Mouse (Mus musculus) CH12F3 (cell line): Measurements from ENCODE around the gene Gm45521.
"Not testable (repeated sequence)": the region's sequence is repeated elsewhere in the genome, so short reads cannot be mapped to it uniquely, and the experiment has no call there.

Source experiments
- in situ Hi-C: fragments of 300-500 bp; cut with MboI; formaldehyde crosslinking; loops from 2 replicates; pipeline ENCODE4 v1.14.3; 2020; ENCODE audit warnings: low sequenced_read_pairs

Gene Gm45521

GRCm38 (mm10) chr14:7997255-7997696 is 40.2 kb downstream of the Gm45521 start:
- in situ Hi-C loops: no loop called here

GRCm38 (mm10) chr14:7999030-7999429 is 41.9 kb downstream of the Gm45521 start:
- in situ Hi-C loops: no loop called here

DNA sequence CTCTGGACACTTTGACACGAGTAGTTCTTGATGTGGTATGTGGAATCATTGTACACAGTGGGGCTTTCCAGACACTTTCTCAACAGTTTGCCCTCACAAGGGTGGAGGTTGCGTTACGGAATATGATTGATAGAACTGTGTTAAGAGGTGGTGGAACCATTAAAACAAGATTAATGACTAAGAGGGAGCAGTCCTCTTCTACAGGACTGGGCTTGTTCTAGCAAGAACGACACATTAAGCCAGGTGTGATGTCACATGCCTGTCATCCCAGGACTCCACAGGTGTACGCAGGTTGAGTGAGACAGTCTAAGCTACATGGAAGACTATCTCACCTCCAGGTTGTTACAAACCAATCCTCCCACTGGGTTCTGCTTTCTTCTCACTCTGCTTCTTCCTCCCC is 42.3 kb downstream of the Gm45521 start:
- in situ Hi-C loops: no loop called here

- in situ Hi-C loops: no loop called here
These were observed 43.2 kb downstream of the Gm45521 start for GRCm38 (mm10) chr14:8000247-8000646.

GRCm38 (mm10) chr14:8000831-8001685 is 44.0 kb downstream of the Gm45521 start:
- in situ Hi-C loops: no loop called here

- in situ Hi-C loops: no loop called here
These were observed 45.5 kb downstream of the Gm45521 start, which contains the start of gene Abhd6 for GRCm38 (mm10) chr14:8002432-8003092. Gene Abhd6 (plus strand): TSS chr14:8002902.

DNA sequence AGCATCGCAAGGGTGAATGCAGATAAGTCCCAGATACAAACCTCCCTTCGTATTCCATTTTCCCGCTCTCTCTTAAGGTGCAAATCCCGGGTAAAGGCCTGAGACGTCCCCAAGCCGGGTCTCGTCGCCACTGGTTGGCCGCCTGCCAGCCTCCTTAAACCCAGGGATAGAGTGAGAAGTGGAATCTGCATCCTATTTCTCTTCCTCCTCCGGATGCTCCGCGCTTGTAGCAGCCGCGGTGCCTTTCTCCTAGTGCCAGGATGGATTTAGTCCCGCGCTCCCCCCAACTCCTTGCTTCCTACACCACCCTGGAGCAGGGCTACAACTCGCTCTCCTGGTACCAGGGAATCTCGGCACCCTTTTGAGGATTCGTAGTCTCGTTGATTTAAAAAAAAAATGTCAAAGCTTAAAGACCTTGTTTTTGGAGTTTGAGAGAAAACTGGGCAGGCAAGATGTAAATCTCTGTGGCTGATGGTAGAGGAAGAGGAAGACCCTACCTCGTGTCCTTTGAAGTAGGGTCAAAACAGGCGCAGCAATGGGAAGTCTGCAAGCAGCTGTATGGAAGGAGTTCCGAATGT is 46.1 kb downstream of the Gm45521 start:
- in situ Hi-C loops: no loop called here

DNA sequence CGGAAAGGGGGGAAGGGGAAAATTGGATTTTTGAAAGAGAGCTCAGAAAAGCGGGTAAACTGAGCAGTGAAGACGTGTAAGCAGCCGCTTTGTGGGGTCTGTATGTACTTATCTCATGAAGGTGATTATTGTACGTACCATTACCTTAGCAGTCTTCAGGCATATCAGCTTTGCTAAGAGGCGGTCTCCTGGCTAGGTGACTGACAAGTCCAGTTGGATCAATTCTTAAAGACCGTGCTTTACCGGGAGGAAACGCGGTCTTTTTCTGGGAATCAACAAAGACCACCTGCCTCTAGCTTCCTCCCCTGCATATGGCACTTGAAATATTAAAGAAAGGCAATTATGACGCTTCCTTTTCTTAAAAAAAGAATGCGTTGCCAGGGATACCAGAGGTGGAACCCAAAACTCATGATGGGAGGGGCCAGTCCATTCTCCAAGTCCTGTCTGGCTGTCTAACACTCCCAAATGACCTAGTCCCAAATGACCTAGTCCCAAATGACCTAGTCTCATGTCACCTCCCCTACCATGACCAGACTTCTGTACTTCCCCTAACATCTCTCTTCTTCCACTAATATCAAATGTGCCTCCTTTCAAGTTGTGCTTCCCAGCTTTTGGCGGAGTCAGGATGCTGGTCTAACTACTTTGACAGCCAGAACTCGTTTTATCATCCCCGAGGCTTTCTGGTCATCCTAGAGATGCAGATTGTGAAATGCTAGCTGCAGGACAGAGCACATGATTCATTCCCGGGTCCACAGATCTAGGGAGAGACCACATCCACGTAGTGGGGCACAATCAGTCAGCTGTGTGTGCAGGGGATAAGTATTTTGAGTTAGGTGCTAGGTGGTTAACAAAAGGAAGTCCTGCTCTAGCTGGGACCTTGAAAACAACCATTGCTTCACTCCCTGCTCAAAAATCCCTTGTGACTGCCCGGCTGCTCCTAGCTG is 46.9 kb downstream of the Gm45521 start:
- in situ Hi-C loops: no loop called here

DNA sequence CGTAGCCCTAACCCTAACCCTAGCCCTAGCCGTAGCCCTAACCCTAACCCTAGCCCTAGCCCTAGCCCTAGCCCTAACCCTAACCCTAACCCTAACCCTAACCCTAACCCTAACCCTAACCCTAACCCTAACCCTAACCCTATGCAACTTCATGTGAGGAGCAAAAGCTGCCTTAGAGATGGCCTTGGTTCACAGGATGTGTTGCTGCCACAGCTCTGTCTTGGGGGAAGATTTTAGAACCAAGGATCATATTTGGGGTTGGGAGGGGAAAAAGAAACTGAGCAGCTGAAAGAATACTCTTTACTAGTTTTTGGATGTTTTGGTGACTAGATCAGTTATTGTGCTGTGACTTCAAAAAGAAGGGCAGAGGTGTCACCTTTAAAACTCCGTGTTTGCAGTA is 49.0 kb downstream of the Gm45521 start:
- in situ Hi-C loops: not testable (repeated sequence)

DNA sequence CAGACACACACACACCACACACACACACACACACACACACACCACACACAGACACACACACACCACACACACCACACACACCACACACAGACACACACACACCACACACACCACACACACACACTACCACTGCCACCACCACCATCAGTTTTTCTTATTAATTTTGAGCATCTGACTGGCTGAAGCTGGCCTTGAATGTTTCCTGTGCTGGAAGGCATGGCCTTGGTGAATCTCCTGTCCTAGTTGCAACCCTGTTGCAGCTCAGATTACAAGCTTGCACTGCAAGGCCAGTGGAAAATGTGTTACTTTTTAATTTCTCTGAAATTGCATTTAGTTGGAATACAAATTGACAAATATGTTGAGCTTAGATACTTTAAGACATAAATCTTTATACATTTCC is 50.0 kb downstream of the Gm45521 start:
- in situ Hi-C loops: no loop called here

DNA sequence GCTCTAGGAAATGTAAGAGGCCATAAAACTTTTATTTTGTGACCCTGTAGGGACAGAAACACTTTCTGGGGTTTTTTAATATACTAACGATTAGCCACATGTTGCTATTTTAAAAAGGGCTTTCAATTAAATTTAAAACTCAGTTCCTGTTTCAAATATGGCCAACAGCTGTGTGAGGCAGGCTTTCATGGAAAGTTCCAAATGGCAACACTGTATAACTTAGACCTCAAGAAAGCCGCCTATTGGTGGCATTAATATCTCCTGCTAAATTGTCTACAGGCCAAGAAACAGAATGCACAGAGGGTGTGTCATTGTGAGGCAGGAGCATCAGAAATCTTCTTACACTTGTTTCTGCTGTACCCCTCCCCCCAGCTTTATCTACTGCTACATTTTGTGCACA is 50.4 kb downstream of the Gm45521 start:
- in situ Hi-C loops: no loop called here

- in situ Hi-C loops: no loop called here
These were observed 50.8 kb downstream of the Gm45521 start for GRCm38 (mm10) chr14:8007923-8008322.
